Mouse (Mus musculus): Measurements from ENCODE around the gene Cipc.

Cipc gene

DNA sequence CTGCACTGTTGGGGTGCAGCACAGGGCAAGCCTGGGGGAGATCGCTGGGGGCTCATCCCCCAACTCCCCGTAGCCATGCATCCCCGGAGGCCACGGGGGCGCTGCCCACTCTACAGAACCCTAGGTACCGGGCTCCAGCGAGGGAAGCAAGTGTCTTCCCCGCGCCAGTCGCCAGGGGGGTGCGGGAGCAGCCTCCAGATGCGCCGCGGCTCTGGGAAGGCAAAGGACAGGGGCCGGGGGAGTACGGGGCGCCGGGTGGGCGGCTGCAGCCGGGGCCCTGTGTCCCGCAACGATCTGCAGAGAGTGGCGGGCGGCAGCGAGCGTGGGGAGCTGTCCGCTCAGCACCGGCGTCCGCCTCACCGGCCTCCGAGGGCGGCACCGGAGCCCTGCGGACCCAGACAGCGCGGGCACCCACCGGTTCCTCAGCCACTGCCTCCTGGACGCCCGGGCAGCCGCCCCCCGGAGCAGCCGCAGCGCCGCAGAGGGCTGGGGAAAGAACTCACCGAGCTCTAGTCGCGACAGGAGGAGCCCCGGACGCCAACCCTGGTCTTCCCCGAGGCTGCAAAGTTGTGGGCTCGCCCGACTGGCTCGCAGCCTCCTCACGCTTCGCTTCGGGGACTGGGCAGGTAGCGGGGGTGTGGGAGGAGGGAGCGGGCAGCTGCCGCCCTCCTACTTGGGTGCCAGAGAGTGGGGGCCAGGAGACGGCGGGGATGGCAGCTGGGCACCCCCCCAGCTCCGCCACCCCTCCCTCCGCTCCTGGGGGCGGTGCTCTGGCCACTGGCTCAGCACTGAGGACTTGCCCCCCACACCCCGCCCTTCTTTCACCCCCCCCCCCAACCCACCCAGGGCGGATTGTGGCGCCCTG is 43.3 kb downstream of the Cipc start, which contains the start of gene Zdhhc22:
Gene Zdhhc22 (minus strand): TSS at position 541 of the 865 bp plus-strand sequence.
- no peak for DNase-seq (ENCODE audit: low spot score in 2 of 2)

DNA sequence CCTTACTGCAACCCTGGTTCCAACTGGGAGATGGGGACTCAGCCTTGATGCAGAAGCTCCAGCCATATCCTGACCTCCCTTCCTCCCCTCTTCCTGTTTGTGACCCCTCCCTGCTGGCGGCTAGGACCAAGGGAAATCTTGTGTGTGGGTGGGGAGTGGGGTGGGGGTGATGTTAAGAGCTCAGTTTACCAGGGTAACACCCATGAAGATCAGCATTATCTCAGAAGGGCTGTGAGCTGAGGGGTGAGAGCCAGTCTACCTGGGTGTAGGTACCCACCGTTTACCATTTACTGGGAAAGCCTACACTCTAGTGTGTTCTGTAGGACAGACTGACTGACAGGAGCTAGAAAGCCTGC is 43.9 kb downstream of the Cipc start:
- no peak for DNase-seq (ENCODE audit: low spot score in 2 of 2)

DNA sequence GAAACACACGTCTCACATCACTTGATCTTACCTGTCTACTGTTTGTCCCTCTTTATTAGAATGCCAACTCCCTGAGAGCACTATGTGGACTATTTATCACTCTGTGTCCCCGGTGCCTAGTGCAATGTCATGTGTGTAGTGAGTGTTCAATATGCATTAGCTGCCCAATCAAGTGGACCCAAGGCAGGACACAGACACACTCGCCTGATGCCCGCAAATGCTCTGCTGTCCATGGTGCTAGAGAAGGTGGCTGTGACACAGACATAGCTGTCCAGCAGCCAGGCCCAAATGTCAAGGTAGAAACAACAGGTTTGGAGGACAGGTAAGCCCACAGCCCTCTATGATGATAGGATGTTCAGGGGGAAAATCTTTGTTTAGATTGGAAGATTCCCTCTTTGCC is 47.3 kb downstream of the Cipc start:
- DNase-seq (ENCODE audit: low spot score in 2 of 2) = no peak

DNA sequence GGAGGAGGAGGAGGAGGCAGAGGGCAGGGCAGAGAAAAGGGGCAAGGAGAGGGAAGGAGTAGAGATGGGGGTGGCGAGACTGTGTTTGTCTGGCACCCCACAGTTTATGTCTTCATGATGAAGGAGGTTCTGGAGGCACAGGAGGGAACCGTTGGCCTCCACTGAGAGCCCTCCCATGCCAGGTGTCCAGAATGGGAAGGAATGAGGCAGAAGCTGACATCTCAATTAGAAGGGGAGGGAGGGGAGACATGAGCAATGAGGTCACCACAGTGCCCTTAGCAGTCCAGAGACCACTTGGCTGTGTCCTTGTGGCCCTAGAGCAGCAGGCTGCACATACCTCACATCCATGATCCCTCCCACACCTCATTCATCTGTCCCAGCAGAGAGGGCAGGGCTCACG is 47.9 kb downstream of the Cipc start:
- no peak for DNase-seq (ENCODE audit: low spot score in 2 of 2)

DNA sequence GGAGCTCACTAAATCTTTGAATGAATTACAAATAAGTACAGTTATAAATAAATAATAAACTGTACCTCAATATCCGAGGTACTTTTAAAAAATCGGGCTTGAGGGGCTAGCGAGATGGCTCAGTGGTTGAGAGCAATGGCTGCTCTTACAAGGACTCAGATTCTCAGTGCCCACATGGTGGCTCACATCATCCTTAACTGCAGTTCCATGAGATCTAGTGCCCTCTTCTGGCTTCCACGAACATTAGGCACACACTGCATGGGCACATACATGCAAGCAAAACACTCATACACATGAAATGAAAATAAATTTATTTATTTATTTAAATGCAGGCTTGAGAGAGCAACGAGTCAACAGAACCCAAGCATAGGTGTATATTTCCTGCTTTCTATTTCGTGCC is 49.1 kb downstream of the Cipc start:
- no peak for DNase-seq (ENCODE audit: low spot score in 2 of 2)

DNA sequence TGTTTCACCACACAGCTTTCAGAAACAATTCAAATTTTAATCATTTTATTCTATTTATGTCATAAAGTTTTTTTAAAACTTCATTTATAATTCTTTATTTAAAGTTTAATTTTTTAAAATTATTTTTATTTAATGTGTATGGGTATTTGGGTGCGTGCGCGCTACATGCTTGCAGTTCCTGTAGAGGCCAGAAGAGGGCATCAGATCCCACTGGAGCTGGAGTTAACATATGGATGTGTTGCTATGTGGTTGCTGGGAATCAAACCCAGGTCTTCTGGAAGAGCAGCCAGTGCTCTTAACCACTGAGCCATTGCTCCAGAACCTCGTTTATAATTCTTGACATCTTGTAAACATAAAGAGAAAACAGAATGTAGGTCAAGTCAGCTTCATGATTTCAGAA is 51.9 kb downstream of the Cipc start:
- DNase-seq (ENCODE audit: low spot score in 2 of 2) = no peak

DNA sequence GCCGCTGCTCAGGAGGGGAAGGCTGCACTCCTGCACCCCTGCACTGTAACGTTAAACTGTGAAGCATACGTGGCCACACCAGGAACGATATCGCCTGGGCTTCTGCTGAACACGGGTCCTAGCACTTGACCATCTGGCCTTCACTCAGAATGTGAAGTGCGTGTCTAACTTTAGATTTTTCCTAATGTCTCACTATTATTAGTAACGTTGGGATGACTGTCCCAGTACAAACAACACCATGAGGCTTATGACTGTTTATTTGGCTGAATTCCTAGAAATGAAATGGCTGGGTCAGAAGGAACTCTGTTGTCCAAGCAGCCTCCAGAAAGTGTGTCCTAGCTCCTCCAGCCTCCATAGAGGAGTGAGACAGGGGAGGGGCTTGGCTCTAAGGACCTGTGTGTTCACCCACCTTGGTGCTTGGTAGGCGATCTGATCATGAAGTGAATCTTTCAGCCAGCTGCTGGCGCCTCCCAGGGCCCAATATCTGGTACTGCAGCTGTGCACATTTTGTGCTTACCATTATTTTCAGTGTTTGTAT is 52.5 kb downstream of the Cipc start:
- DNase-seq (ENCODE audit: low spot score in 2 of 2) = no peak

DNA sequence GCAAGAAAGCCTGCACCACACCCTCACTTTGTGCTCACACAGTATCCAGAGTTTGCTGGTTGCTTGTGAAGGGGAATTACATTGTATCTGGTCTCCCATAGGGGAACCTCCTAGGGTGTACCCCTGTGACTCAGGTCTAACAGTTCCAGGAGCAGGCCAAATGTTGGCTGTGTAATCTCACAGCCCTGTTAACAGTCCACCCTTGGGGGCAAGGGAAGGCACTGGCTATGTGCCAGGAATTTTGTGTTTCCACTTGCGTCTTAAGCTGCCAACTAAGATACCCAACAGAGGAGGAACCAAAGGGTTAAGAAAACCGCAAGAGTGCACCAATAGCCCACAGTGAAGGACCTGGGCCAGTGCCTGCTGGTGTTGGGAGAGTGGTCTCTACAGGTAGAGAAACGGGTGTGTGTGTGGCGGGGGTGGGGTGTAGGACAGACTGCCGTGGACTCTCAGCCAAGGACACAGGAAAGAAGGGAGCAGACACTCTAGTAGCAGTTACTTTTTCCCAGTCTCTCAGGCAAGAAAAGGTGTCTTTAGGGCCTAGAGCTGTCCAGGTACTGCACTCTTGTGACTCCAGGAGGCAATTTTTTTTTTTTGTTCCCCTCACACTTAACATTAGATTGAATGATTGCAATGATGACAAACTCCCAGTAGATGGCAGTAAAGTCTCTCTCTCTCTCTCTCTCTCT is 53.5 kb downstream of the Cipc start:
- no peak for DNase-seq (ENCODE audit: low spot score in 2 of 2)

DNA sequence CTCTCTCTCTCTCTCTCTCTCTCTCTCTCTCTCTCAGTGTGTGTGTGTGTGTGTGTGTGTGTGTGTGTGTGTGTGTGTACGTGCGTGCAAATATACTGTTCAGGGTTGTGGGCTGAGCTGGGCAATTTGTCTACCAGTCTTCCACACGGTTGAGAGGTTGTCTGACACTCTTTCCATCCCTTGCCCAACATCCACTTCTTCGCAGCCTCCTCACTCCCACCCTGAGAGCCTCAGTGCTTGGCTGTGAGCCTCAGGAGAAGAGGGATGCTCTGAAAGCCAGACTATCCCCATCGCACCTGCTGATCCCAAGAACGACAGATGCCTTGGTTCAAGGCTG is 54.0 kb downstream of the Cipc start:
- no peak for DNase-seq (ENCODE audit: low spot score in 2 of 2)

DNA sequence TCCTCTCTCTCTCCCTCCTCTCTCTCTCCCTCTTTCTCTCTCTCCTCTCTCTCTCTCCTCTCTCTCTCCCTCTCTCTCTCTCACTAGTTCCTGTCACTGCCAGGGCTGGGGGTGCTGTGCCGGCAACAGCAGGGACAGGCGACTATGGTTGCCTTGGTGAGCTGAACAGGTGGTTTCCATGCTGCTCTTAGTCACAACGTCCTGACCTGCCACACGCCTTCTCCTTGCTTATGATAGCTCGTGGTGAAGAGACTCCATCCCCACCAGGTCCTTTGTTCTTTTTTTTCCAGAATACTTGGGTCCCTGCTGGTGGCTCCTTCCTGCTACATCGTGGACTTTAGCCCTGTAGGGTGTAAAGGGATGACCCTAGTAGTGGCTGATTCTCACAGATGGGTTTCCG is 55.4 kb downstream of the Cipc start:
- no peak for DNase-seq (ENCODE audit: low spot score in 2 of 2)

DNA sequence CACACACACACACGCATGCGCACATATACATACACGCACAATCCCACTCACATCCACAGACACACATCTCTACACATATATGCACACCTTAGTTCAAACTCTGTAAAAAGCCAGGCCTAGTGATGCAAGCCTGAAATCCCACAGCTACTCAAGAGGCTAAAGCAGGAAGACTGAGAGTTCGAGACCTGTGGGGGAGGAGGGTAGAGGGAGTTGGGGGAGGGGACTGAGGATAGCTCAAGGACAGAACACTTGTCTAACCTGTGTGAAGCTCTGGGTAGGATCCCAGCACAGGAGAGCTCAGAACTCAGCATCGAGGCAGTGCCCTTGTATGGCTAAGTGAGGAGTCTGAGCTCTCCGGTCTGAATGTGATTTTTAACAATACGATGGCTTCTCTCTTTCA is 56.0 kb downstream of the Cipc start:
- no peak for DNase-seq (ENCODE audit: low spot score in 2 of 2)

DNA sequence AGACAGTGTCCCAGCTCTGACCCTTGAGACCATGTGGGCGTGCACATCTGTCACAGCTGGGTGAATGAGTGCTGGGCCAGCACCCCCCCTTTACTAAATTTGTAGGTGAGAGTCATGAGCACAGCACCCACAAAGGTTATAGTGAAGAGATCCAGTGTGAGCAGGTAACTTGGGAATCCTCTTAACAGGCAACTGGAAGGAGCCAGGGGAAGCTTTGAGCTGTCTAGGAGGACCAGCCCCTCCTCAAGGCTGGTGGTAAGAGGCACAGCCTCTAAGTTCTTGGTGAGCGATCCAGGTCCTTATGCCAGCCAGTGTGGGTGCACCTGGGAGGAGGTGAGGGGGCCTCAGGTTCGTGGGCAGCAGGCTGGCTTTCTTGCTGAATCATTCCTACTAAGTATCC is 56.8 kb downstream of the Cipc start:
- DNase-seq (ENCODE audit: low spot score in 2 of 2) = no peak

DNA sequence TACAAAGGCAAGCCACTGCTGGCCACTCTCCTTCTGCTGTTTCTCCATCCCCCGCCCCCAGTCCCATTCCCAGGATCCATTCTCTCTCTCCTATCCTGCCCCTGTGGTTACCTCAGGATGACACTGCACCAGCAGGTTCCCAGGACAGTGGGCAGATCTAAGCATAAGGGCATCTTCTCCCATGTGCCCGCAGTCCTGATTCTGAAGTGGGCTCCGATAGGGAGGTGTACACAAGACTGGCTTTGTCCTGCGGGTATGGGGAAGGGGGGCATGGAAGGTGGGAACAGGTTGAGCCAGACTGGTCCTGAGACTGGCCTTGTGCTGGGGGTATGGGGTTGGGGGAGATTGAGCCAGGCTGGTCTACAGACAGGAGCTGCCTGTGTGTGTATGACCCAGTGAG is 57.8 kb downstream of the Cipc start:
- no peak for DNase-seq (ENCODE audit: low spot score in 2 of 2)
